Mouse (Mus musculus): Measurements from ENCODE around the gene Ipo11. TPM values are rescaled to one million over a fixed set of nuclear protein-coding genes. Genes with fewer than 3 reads are reported as not detected.

The Ipo11 gene
- polyA plus RNA-seq, 1 experiment from 2014 or later = 65.9 TPM

DNA sequence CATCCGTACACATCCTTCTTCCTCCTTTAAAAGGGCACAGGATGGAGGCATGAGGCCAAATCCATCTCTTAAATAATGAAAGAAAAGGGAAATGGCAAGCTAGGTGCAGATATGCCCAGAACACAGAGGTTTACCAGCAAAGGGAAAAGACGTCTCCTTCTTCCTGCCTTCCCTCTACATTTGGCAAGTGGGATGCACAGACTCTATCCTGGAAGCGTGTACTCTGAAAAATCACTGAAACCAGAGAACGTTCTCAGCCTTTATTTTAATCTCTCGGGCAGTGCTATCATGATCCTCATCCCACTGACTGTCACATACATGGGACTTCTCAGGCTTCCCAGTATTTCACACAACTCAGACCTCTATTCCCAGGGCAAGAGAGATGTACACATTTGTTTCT, 189.9 kb downstream of the Ipo11 start:
- Histone ChIP-seq H3K4me2 (no peak overlapping the region), H3K9me3 (replicated peaks) (no peaks in the 10 kb centered on the region), H3K27ac (no peak overlapping the region), H3K9ac (no peak overlapping the region), H3K4me3 (no peak overlapping the region), H3K4me1 (no peaks in the 10 kb centered on the region), H3K27me3 (replicated peaks) (no peaks in the 10 kb centered on the region), H3K36me3 (no peaks in the 10 kb centered on the region)
- 53% methylated on average over 5 of the region's 5 CpGs for WGBS (ENCODE audit: insufficient replicate concordance)
- ATAC-seq = no peak

DNA sequence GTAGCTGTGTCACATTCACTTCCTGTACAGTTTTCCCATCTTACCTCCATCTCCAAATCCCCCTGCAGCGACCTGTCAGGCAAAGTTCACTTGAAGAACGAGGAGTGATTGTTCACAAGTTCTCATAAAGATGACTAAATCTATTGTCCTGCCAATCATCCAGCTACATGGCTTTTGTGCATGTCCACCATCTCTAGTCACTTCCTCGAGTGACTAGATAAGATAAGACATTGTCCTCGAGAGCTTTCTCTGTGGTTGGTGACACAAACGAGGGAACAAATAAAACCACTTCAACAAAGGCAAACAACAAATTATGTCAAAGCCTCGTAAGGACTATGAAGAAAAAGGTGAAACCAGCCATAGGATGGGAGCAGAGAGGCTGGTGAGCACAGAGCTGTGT, 191.6 kb downstream of the Ipo11 start:
- Histone ChIP-seq H3K4me3 (no peak overlapping the region), H3K36me3 (no peaks in the 10 kb centered on the region), H3K27me3 (replicated peaks) (no peaks in the 10 kb centered on the region), H3K4me2 (no peak overlapping the region), H3K27ac (no peak overlapping the region), H3K9ac (no peak overlapping the region), H3K9me3 (replicated peaks) (no peaks in the 10 kb centered on the region), H3K4me1 (no peaks in the 10 kb centered on the region)
- WGBS (ENCODE audit: insufficient replicate concordance) = 15% methylated on average over 6 of the region's 6 CpGs
- ATAC-seq = no peak

Other genes starting within 250 kb of the Ipo11 start
- gene Dimt1, start 10.2 kb upstream of the Ipo11 start, polyA plus RNA-seq (2016; fragmentation: Nextera tagmentation; extraction: Ambion mirVana) = 33.4 and 33.6 TPM in 2 replicates
- gene Kif2a, start 85.2 kb upstream of the Ipo11 start, polyA plus RNA-seq (2016; fragmentation: Nextera tagmentation; extraction: Ambion mirVana) = 30.0 and 36.8 TPM in 2 replicates